Mouse (Mus musculus): ENCODE results near the gene Fgfr2.

- no peak for TF ChIP-seq POLR2A (IDR thresholded peaks at IDR 0.05; ENCODE audit: borderline replicate concordance, extremely low read depth, insufficient read depth, insufficient read length, poor library complexity, severe bottlenecking)
- peak; percentile 57 for TF ChIP-seq CTCF (IDR thresholded peaks at IDR 0.05; ENCODE audit: borderline replicate concordance, extremely low read depth, insufficient read depth, insufficient read length)
These were observed 1322.6 kb downstream of the Fgfr2 start for GRCm38 (mm10) chr7:131800416-131801045.

All from brain, embryonic 14.5 days (tissue).